Mouse (Mus musculus): ENCODE measurements around the gene Phldb2. TPM values are rescaled to one million over a fixed set of nuclear protein-coding genes. Genes with fewer than 3 reads are reported as not detected.

The Phldb2 gene
- polyA plus RNA-seq, 1 experiment from 2014 or later: 35.2 TPM

GRCm38 (mm10) chr16:45968716-45969115, 15.3 kb upstream of the Phldb2 start:
- H3K9me3 ChIP-seq: no peaks in the 10 kb centered on the region
- no peak overlapping the region for H3K27ac ChIP-seq
- 82% methylated on average over 5 of the region's 5 CpGs for WGBS
- ATAC-seq (ENCODE audit: low FRiP score): no peak
- peaks cover 3% of the 10 kb centered on the region; the same call in 1 of the 2 replicates for H3K36me3 ChIP-seq (replicated peaks)
- no peak overlapping the region for H3K4me2 ChIP-seq
- no peaks in the 10 kb centered on the region for H3K4me1 ChIP-seq
- no peaks in the 10 kb centered on the region for H3K27me3 ChIP-seq
- no peak overlapping the region for H3K4me3 ChIP-seq (replicated peaks)
- no peak overlapping the region for H3K9ac ChIP-seq

- peak; percentile 82 for ATAC-seq (ENCODE audit: low FRiP score)
- H3K36me3 ChIP-seq (replicated peaks): peaks cover 3% of the 10 kb centered on the region; the same call in 1 of the 2 replicates
- no peaks in the 10 kb centered on the region for H3K9me3 ChIP-seq
- no peak overlapping the region for H3K4me2 ChIP-seq
- WGBS: 14% methylated on average over 7 of the region's 7 CpGs
- no peak overlapping the region for H3K4me3 ChIP-seq (replicated peaks)
- H3K9ac ChIP-seq: no peak overlapping the region
- no peaks in the 10 kb centered on the region for H3K27me3 ChIP-seq
- no peak overlapping the region for H3K27ac ChIP-seq
- no peaks in the 10 kb centered on the region for H3K4me1 ChIP-seq
These were observed 14.1 kb upstream of the Phldb2 start for GRCm38 (mm10) chr16:45967471-45967870.

GRCm38 (mm10) chr16:45966604-45967003, 13.2 kb upstream of the Phldb2 start:
- ATAC-seq (ENCODE audit: low FRiP score): no peak
- 86% methylated on average over 5 of the region's 5 CpGs for WGBS
- no peaks in the 10 kb centered on the region for H3K9me3 ChIP-seq

GRCm38 (mm10) chr16:45964777-45965176, 11.4 kb upstream of the Phldb2 start:
- H3K4me2 ChIP-seq: no peak overlapping the region
- no peak overlapping the region for H3K4me3 ChIP-seq (replicated peaks)
- no peak for ATAC-seq (ENCODE audit: low FRiP score)
- peaks cover 3% of the 10 kb centered on the region; the same call in 1 of the 2 replicates for H3K36me3 ChIP-seq (replicated peaks)
- 89% methylated on average over 6 of the region's 6 CpGs for WGBS
- H3K9ac ChIP-seq: no peak overlapping the region
- H3K4me1 ChIP-seq: no peaks in the 10 kb centered on the region
- H3K27ac ChIP-seq: no peak overlapping the region
- H3K9me3 ChIP-seq: no peaks in the 10 kb centered on the region
- H3K27me3 ChIP-seq: no peaks in the 10 kb centered on the region

More at GRCm38 (mm10) chr16:45966604-45967003, 13.2 kb upstream of the Phldb2 start:
- H3K4me1 ChIP-seq: no peaks in the 10 kb centered on the region
- H3K27me3 ChIP-seq: no peaks in the 10 kb centered on the region
- H3K4me3 ChIP-seq (replicated peaks): no peak overlapping the region
- peaks cover 3% of the 10 kb centered on the region; the same call in 1 of the 2 replicates for H3K36me3 ChIP-seq (replicated peaks)
- H3K9ac ChIP-seq: no peak overlapping the region
- no peak overlapping the region for H3K4me2 ChIP-seq
- H3K27ac ChIP-seq: no peak overlapping the region

DNA sequence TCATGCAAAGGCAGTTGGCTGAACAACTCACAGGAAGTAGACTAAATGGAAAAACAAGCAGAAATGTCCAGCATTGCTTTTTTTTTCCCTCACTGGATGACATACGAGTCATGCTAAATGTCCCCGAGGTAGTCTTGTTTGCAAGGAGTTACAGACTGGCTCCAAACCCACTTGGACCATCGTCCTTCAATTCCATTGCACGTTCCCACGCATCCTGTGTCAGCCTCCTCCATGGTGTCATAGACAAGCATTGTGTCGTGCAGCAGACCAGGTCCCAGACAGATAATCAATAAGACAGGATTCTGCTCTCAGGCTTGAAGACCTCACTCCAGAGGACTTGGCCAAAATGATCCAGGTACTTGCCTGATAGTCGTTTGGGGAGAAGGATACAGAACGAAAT, 10.4 kb upstream of the Phldb2 start:
- ATAC-seq (ENCODE audit: low FRiP score): no peak
- no peak overlapping the region for H3K9ac ChIP-seq
- H3K4me1 ChIP-seq: no peaks in the 10 kb centered on the region
- no peak overlapping the region for H3K4me3 ChIP-seq (replicated peaks)
- H3K36me3 ChIP-seq (replicated peaks): peaks cover 3% of the 10 kb centered on the region; the same call in 1 of the 2 replicates
- H3K27ac ChIP-seq: no peak overlapping the region
- no peaks in the 10 kb centered on the region for H3K9me3 ChIP-seq
- H3K4me2 ChIP-seq: no peak overlapping the region
- WGBS: 93% methylated on average over 8 of the region's 8 CpGs
- no peaks in the 10 kb centered on the region for H3K27me3 ChIP-seq

GRCm38 (mm10) chr16:45963088-45963487, 9.7 kb upstream of the Phldb2 start:
- WGBS: 80% methylated on average over 5 of the region's 5 CpGs
- H3K4me1 ChIP-seq: no peaks in the 10 kb centered on the region
- H3K27me3 ChIP-seq: no peaks in the 10 kb centered on the region
- no peak overlapping the region for H3K4me2 ChIP-seq
- H3K36me3 ChIP-seq (replicated peaks): peaks cover 3% of the 10 kb centered on the region; the same call in 1 of the 2 replicates
- ATAC-seq (ENCODE audit: low FRiP score): no peak
- no peak overlapping the region for H3K9ac ChIP-seq
- H3K4me3 ChIP-seq (replicated peaks): no peak overlapping the region
- H3K9me3 ChIP-seq: no peaks in the 10 kb centered on the region
- no peak overlapping the region for H3K27ac ChIP-seq

GRCm38 (mm10) chr16:45960978-45961377, 7.6 kb upstream of the Phldb2 start:
- WGBS: 82% methylated on average over 3 of the region's 3 CpGs
- Histone ChIP-seq H3K9ac (no peak overlapping the region), H3K36me3 (replicated peaks) (peaks cover 3% of the 10 kb centered on the region; the same call in 1 of the 2 replicates), H3K4me3 (replicated peaks) (no peak overlapping the region), H3K27ac (no peak overlapping the region), H3K4me1 (no peaks in the 10 kb centered on the region), H3K9me3 (no peaks in the 10 kb centered on the region), H3K27me3 (no peaks in the 10 kb centered on the region), H3K4me2 (no peak overlapping the region)
- no peak for ATAC-seq (ENCODE audit: low FRiP score)

DNA sequence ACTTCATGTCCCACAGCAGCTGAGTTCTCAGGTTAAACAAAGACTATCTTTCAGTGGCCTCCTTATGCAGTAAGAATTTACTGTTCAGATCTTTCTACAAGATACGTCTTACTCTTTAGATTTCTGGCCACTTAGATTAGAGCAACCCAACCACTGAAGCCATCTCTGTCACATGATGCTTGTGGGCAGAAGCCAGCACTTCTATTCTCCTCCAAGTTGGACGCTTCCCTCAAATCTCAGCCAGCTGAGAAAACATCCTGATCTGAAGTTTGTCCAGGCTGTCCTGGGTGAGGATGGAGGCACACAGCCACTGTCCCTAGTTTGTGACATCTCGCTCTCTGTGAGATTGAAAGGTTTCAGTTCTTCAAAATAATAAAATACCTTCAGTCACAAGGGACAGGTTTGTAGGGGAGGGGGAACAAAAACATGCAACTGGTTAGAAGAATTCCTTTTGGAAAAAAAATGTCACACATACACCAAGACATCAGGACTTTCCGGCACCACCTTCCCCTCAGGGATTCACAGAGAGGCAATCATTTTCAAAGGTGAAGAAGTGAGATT, 3.1 kb upstream of the Phldb2 start:
- H3K36me3 ChIP-seq (replicated peaks): no peaks in the 10 kb centered on the region
- H3K4me2 ChIP-seq: no peak overlapping the region
- no peak overlapping the region for H3K27ac ChIP-seq
- no peak overlapping the region for H3K4me3 ChIP-seq (replicated peaks)
- ATAC-seq (ENCODE audit: low FRiP score): no peak
- no peaks in the 10 kb centered on the region for H3K4me1 ChIP-seq
- H3K9me3 ChIP-seq: no peaks in the 10 kb centered on the region
- H3K9ac ChIP-seq: no peak overlapping the region
- no peaks in the 10 kb centered on the region for H3K27me3 ChIP-seq
- WGBS: 73% methylated on average over 4 of the region's 4 CpGs

DNA sequence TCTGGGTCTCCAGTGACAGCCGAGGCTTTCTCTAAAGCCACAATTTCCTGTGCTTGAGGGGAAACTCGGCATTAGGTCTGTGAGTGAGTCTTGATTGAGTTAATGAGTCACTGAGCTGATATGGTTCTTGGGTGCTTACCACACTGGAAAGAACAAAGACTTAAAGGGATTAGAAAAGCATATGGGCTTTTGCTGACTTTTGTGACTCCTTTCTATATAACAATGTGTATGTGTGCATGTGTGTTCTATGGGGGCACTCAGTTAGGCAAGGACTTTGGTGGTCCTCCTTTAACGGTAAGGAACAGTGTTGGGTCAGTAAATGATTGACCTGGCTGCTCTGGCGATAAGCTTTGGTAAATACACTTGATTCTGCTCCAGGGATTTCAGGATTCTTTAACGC, 897 bp downstream of the Phldb2 start:
- no peak for ATAC-seq (ENCODE audit: low FRiP score)
- Histone ChIP-seq H3K4me1 (no peaks in the 10 kb centered on the region), H3K4me2 (no peak overlapping the region), H3K4me3 (replicated peaks) (no peak overlapping the region), H3K9ac (no peak overlapping the region), H3K27ac (no peak overlapping the region), H3K36me3 (replicated peaks) (no peaks in the 10 kb centered on the region), H3K27me3 (no peaks in the 10 kb centered on the region), H3K9me3 (no peaks in the 10 kb centered on the region)
- WGBS: 73% methylated on average over 5 of the region's 5 CpGs

DNA sequence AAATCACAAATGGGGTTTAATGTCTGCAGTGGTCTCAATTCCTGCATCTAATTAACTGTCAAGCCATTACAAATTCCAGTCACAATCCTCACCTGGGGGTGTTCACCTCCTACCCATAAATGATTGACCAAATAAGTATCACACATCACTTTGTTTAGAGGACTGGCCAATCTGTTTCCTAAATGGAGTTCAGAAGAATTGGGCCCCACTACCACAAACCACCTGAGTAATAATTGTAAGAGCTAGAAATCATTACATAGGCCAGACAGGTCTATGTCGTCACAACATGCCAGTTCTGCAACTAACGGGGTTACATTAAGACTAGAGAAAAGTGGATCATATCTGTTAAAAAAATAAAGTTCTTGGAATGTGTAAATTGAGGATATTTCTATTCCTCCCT, 1.4 kb downstream of the Phldb2 start:
- Histone ChIP-seq H3K36me3 (replicated peaks) (no peaks in the 10 kb centered on the region), H3K4me3 (replicated peaks) (no peak overlapping the region), H3K4me1 (no peaks in the 10 kb centered on the region), H3K9ac (no peak overlapping the region), H3K4me2 (no peak overlapping the region), H3K27ac (no peak overlapping the region), H3K9me3 (no peaks in the 10 kb centered on the region), H3K27me3 (no peaks in the 10 kb centered on the region)
- WGBS: 94% methylated on average over 2 of the region's 2 CpGs
- no peak for ATAC-seq (ENCODE audit: low FRiP score)

DNA sequence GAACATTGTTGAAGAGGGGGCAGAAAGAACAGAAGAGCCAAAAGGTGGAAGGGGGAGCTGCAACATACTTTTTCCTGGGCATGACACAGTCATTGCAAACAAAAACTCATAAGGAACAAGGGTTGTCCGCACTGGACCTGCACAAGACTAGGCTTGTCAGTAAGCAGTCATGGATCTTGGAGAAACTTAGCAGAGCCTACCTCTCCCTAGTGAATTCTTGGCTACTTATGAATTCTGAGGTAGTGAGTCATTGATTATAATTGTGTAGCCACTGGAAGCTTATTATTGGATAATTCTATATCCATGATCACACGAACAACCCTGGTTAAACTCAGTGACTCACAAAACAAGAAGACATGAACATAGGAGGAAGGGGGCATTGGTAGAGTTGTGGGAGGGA, 7.1 kb downstream of the Phldb2 start:
- no peaks in the 10 kb centered on the region for H3K36me3 ChIP-seq (replicated peaks)
- no peak for ATAC-seq (ENCODE audit: low FRiP score)
- H3K9ac ChIP-seq: no peak overlapping the region
- no peaks in the 10 kb centered on the region for H3K9me3 ChIP-seq
- H3K4me3 ChIP-seq (replicated peaks): no peak overlapping the region
- no peak overlapping the region for H3K27ac ChIP-seq
- no peaks in the 10 kb centered on the region for H3K4me1 ChIP-seq
- H3K27me3 ChIP-seq: no peaks in the 10 kb centered on the region
- no peak overlapping the region for H3K4me2 ChIP-seq
- WGBS: 95% methylated on average over 2 of the region's 2 CpGs

DNA sequence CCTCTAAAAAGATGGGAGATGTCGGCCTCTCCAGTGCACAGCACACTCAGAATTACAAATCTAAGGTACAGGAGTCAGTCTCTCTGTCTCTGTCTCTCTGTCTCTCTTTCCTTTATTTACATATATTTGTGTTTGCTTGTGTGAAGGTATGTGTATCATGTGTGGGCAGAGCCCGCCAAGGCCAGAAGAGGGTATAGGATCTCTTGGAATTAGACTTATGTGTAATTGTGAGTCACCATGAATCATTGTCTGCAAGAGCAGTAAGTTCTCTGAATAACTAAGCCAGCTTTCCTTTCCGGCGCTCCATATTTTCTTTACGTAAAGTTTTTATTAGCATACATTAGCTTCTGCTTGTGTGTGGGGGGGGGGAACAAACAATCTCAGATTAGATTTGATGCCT, 7.7 kb downstream of the Phldb2 start:
- ATAC-seq (ENCODE audit: low FRiP score): no peak
- H3K27me3 ChIP-seq: no peaks in the 10 kb centered on the region
- H3K9me3 ChIP-seq: no peaks in the 10 kb centered on the region
- no peaks in the 10 kb centered on the region for H3K36me3 ChIP-seq (replicated peaks)
- no peaks in the 10 kb centered on the region for H3K4me1 ChIP-seq
- H3K9ac ChIP-seq: no peak overlapping the region
- H3K4me2 ChIP-seq: no peak overlapping the region
- H3K27ac ChIP-seq: no peak overlapping the region
- WGBS: 94% methylated on average over 5 of the region's 5 CpGs
- H3K4me3 ChIP-seq (replicated peaks): no peak overlapping the region

GRCm38 (mm10) chr16:45945174-45945631, 8.2 kb downstream of the Phldb2 start:
- ATAC-seq (ENCODE audit: low FRiP score): 0 out of 2 replicates have a peak, but pooled peaks have one; percentile 20
- H3K9ac ChIP-seq: no peak overlapping the region
- H3K4me2 ChIP-seq: no peak overlapping the region
- no peaks in the 10 kb centered on the region for H3K27me3 ChIP-seq
- no peaks in the 10 kb centered on the region for H3K36me3 ChIP-seq (replicated peaks)
- no peak overlapping the region for H3K4me3 ChIP-seq (replicated peaks)
- WGBS: 69% methylated on average over 11 of the region's 11 CpGs
- H3K9me3 ChIP-seq: no peaks in the 10 kb centered on the region
- no peak overlapping the region for H3K27ac ChIP-seq
- H3K4me1 ChIP-seq: no peaks in the 10 kb centered on the region

All from forebrain, embryonic 12.5 days (tissue).